Mouse (Mus musculus) skeletal muscle tissue, adult 2 months (tissue): ENCODE measurements around the gene Rpl38.

Source experiments
- DNase-seq: peaks from one replicate; pipeline ENCODE4 v3.0.0-alpha.2; 2012; ENCODE audit warnings: low read depth, low spot score

The Rpl38 gene

DNA sequence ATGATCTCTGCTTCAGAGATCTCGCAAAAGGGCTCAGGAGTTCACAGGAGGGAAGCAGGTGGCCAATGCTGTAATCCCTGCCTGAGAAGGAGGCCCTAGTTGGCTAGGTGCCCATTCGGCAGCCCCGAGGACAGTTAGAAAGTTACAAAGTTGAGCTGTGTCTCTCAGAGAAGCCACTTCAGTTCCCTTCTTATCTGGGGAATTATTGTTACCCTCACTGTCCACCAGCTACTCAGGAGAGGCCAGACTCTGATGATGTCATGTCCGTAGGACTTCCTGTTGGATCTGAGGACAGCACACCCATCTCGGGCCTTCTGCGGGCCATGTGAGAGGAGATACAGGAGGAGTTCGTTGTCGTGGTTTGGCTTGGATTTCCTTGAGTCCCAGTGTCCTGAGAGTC, 11.3 kb downstream of the Rpl38 start:
- DNase-seq: no peak

DNA sequence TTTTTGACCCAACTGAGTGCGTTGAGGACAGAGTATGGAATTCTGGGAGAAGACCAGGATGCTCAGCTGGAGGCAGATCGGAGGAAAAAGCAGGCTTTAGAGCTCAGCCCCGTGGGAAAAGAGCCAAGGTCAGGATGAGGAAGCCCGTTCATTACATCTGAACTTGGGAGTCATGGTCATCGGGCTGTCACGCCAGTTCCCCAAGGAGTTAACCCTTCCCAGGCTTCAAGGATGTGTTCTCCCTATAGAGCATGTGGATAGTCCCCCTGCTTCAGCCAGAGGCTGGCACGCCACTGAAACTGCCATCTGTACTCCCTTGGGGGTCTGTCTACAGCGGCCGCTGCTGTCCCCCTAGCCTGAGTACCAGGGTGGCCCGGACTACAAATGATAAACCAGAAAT, 12.0 kb downstream of the Rpl38 start:
- DNase-seq: no peak

DNA sequence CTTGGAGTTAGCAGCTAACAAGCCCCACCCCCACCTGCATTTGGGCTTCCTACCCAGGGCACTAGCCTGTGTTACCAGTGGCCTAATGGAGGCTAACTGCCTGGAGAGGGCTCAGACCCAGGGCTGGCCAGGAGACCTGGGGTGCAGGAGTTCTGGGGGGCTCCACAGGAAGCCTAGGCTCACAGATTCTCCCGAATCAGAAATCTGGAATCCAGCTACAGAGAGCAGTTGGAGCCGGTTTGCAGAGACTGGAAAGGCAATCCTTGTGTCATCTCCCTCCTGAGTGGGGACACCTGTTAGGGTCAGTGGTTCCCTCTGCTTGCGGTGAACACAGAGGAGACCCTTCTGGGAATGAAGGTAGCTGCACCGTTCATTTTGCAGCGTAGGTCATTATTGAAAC, 12.7 kb downstream of the Rpl38 start:
- DNase-seq: no peak

DNA sequence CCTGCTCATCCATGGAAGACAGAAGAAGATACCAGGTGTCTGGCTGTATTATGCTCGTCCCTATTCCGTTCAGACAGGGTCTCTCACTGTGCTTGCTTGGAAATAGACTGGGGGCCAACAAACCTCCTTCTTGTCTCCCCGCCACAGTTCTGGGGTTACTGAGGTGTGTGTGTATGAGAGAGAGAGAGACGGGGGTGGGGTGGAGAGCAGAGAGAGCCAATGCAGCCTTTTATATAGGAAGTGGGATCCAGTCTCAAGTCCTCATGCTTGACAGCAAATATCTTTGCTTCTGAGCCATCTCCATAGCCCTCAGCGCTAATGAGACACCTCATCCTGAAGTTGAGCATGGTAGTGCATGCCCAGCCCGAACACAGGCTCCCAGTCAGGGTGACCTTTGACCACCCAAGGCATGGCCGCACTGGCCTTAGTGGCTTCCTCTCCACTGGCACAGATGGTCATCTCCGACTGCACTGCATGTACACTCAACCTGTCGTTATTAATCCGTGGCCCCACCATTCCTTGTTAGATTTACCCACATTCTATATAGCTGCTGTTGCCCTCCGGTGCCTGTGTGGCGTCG, 14.1 kb downstream of the Rpl38 start:
- DNase-seq: no peak

DNA sequence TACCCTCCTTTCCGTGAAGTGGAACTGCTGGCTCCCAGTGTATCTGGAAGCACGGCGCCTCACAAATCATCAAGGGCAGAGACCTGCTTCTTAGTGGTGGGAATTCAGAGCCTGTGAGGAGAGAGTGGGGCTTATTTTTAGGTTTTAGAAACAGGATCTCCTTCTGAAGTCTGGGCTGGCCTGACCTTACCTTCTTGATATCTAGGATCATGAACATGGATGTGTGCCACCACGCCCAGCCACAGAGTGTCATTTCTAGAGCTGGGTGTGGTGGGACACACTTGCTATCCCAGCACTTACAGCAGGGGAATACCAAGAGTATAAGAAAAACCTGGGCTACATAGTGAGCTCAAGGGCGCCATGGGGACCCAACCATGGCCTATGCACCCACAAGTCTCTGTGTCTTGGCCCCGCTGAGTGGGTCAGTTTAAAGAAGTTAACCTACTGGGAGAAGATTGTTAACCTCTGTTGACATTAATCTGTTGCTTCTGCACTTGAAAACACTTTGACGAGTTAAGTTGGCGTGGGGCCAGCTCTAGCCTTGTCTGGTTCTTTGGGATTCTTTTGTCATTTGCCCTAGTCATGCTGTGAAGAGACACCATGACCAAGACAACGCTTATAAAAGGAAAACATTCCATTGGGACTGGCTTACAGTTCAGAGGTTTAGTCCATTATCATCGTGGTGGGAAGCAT, 14.9 kb downstream of the Rpl38 start:
- peak; percentile 80 for DNase-seq

DNA sequence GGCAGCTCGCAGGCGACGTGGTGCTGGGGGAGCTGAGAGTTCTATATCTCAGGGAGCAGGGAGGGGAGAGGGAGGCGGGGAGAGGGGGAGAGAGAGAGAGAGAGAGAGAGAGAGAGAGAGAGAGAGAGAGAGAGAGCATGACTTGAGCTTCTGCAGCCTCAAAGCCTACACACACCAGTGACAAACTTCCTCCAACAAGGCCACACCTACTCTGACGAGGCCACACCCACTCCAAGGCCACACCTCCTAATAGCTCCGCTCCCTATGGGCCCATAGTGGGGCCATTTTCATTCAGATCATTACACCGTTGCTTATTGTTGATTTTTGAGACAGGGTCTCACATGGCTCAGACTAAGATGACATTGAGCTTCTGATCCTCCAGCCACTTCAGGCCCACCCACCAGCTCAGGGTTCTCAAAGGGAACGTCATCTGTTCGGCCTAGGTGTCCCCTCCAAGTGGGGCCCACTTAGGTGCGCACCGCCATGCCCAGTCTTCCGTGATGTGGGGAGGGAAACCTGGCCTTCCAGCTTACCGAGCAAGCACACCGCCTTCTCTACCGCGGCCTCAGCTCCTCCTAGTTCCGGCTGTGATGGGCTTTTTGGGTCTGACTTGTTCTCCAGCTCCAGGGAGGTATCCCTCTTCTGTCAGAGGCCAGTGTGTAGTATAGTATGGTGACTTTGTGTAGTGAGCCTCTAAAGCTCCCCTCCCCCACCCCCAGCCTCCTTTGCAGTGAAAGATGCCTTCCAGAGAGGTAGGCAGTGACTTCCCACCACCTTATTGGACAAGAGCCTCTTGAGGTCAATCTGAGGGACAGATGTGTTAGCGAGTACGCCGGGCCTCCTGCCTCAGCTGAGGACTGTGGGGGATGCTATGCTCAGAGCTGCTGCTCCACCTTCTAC, 15.6 kb downstream of the Rpl38 start:
- no peak for DNase-seq

DNA sequence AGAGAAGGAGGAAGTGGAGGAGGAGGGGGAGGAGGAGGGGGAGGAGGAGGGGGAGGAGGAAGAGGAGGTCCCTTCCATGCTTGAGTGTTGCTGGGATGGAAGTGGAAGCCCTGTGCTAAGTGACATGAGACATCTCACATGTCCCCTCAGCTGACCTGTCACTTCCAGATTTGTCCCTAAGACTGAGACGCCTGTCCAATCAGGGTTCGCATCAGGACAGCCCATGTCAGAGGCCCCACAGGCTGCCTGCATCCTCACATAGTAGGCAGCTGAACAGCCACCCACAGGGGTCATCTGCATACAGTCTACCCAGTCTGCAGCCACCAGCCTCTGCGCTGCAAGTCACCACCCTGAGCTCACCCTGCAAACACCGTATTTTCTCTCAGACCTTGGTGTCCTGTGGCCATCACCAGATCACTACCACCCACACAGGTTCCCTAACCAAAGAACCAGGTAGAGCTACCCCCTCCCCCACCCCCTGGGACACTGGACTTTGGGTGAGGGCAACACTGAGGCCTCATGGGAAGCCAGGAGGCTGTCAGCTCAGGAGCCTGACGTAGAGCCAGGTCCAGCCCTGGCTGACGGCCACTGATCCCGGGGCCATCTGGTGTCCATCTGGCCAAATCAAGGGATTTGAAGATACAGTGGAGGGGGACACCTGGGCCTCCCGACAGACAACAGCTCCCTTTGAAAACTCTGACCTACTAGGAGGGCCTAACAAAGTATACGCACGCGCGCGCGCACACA, 16.5 kb downstream of the Rpl38 start:
- peak; percentile 69 for DNase-seq

DNA sequence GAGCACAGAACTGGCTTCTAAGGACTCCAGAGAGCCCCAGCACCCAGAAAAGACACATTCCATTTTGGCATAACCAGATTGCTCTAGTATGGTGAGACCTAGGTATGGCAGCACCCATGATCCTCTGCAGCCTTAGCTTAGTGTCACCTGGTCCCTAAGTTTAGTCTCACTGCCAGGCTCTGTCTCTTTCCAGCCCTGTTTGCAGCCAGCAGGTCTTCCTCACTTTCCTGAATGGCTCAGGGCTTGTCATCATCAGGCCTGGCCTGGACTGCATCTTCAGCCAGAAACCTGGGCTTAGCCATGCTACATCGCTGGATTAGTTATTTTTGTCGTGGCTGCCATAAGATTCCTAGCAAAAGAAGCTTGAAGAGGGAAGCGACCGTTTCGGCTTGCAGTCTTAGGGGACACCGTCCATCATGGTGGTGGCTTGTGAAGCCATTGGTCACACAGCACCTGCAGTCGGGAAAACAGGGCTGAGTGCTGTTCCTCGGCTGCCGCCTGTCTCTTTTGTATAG, 17.3 kb downstream of the Rpl38 start:
- no peak for DNase-seq

DNA sequence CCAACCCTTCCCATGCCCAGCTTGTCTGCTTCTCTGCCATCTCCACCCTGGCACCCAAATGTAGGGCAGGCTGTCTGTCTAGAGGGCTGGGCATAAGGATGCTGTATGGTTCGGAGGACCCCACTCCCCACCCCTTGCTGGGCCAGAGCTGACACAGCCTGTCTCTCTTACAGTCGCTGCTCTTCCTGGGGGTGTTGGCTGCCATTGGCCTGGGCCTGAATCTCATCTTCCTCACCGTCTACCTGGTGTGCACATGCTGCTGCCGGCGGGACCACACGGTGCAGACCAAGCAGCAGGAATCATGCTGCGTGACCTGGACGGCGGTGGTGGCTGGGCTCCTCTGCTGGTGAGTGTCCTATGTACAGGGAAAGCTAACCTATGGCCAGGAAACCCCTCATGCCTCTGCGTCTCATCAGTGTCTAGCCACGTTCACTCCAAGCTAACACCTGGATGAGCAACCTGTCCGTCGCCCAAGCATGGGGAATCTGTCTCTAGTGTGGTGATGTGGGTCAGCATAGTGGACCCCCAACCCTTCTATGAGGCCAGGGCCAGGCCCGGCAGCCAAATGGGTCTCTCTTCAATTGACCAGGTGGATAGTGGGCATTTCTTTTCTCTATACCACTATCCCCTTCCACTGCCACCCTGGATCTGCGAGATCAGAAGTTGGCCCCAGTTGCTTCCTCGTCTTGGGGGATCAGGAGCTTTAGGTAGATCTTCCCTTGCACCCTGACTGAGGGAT, 18.1 kb downstream of the Rpl38 start:
- DNase-seq: no peak

DNA sequence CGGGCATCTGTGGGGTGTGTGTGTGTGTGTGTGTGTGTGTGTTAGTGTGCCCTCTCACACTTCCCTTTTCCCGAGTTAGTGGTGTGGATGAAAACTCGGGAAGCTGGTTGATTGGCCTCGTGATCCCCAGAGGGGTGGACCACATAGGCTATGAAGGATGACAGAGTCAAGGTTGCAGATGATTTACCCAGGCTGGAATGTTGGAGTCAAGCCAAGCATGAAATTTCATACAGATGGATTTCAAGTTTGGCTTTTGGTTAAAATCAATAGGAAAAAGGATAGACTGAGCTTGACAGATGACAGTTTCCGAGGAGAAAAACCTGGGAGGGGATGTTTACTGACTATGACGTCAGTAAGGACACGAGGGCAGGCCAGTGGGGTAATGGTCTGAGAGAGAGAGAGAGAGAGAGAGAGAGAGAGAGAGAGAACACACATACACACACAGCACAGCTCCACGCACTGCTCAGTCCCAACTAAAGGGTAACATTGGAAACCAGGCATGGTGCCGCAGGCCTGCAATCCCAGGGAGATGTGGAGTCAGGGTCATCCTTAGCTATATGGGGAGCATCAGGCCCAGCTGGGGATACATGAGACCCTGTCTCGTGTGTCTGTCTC, 19.4 kb downstream of the Rpl38 start:
- no peak for DNase-seq

DNA sequence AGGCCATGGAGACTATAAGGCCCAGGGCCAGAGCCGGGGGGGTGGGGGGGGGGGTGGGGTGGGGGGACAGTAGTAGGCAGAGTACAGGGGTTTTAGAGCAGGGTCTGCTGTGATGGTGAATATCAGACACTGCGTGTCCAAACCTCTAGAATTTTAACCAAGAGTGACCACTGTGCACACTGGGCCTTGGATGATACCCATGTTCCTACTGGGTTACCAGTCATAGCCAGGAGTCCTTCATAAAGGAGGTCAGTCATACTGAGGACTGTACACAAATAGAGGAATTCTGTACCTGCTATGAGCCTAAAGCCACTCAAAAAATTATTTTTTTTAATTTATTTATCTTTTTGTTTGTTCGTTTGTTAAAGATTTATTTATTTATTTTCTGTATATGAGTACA, 20.4 kb downstream of the Rpl38 start:
- no peak for DNase-seq

DNA sequence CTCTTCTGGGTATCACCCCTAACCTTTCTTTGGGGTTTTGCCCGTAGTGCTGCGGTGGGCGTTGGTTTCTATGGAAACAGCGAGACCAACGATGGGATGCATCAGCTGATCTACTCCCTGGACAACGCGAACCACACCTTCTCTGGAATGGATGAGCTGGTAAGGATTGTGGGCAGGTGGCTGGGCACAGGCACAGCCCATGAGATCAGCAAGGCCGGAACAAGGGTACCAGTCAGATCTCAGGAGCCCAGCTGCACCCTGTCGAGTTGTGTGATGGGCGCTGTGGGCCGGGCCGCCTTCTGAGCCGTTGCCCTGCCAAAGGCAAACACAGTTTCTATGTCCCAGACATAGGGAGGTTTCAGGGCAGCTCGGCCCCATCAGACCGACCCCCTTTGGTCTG, 21.9 kb downstream of the Rpl38 start:
- no peak for DNase-seq

DNA sequence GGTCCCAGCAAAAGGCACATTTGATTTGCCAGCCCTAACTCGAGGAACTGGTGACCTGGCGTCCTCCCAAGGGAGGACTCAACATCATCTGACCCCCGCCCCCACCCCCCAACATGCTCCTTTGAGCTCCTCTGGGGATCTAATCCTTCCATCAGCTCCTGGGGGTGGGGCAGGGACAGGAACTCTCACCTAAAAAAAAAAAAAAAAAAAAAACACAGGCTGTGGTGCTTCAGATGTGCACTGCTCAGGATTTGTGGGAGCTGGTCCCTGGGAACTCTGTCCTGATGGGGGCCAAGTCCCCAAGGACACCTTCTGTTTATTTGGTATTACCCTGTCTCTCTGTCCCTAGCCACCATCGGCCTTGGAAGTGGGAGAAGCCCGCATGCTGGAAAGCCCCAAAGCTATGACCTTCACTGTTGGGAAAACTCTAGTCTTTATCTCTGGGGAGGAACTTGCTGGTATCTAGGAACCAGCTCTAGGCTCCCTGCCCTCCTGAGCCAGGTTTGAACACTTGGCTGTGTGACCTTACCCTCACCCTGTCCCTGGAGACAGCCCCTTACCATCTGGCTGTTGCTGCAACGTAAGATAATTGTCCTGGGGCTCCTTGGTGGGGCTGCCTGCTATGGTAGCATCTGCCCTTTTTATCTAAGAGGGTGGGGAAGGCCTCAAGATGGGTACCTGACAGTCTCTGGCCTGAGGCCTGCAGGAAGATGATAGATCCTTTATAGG, 23.3 kb downstream of the Rpl38 start:
- no peak for DNase-seq

DNA sequence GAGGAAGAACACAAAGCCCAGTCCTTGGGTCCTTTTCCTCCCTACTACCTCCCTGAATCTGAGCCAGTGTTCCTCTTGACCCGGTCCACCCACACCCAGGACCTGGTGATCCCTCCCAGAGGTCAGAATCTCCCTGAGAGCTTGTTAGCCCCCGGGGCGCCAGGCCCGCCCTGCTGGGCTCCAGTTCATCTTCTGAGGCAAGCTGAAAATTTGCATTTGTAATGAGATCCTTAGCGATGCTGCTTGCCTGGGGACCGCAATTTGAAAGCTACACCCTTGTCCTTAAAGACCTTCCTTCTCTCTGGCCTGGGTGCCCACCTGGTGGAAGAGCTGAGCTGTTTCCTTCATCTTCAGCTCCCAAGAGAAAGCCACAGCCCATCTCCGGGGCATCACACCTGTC, 24.3 kb downstream of the Rpl38 start:
- no peak for DNase-seq

DNA sequence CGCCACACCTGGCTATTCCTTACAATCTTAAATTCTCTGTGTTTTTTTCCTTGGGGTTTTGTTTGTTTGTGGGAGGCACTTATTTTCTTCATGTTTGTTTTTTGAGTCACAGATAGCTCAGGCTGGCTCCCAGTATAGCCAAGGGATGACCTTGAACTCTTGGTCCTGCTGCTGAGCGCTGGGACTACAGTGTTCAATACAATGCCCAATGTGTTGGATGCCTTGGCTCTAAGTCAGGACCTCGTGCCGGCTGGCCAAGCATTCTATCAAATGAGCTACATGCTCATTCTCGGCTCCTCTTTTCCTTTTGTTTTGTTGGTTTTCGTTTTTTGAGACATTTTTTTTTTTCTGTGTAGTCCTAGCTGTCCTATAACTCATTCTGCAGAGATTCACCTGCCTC, 25.1 kb downstream of the Rpl38 start:
- no peak for DNase-seq

DNA sequence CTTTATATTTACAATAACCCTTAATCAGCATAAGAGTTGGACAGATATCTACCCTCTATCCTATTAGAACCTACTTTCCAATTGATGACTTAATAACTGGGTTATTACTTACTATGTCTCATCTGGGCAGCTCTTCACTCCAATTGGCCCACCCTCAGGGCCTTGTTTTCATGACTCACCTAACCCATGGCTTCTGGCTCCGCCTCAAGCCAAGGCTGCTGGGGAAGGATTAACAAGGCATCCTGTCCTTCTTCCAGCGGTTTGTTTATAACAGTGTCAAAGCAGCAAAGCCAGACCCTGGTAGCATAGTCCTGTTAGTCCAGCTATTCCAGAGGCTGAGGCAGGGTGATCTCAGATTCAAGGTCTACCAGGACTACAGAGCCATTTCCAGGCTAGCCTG, 26.1 kb downstream of the Rpl38 start:
- DNase-seq: no peak

DNA sequence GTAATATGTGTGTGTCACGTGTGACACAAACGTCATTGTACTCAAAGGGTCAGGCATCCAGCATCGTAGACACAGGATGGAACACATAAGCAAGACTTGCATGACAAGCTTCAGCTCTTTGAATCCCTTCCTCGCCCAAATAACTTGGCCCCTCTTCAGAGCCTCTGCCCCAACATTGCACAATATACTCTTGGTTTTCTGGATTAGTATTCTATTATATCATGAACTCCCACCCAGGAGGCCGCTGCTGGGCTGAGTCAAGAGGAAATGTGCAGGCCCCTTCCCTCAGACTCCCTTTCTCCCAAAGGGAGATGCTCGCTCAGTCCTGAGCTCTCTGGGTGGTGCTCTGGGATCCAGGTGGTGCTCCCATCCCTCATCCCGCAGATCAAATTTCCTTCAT, 30.2 kb downstream of the Rpl38 start:
- no peak for DNase-seq

DNA sequence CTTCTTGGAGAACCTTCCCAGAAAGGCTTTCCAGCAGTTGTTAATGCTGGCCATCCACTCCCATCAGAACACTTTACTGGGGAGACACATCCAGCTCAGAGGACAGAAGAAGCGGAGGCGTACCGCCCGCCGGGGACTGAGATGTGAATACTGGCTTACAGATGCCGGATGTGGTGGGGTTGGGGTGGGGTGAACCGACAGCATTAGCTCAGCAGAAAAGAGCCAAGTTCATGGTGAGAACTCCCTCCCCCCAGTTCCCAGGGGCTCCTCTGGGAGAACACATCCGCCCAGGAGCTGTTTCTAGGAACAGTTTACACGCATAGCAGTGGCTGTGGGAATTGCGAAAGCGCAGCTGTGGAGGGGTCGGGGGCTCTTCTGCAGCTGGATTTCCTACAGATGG, 31.2 kb downstream of the Rpl38 start:
- peak; percentile 82 for DNase-seq

DNA sequence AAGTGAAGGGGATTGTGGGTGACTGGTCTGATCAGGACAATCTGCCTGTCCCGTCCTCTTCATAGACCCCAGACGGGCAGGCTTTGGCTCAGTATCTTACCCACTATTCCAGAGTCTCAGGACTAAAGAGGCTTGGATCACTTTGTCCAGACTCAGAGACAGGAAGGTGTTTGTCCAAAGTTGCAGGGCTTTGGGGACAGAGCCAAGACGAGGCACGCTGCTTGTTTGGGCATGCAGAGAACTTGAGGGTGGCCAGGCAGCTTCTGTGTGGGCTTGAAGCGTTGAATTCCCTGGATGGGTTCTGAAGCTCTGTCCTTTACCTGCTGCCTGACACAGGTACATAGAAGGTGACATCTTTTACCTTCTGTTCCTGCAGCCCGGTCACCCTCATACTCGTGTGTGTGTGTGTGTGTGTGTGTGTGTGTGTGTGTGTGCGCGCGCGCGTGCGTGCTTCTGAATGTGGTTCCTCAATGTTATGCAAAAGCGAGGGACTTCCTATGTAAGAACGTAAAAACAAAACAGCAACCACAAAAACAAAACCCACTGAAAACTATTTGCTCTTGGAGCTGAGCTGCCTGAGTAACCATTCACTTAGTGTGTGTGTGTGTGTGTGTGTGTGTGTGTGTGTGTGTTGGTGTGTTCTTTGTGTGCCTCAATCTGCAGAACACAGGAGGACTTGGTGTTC, 34.1 kb downstream of the Rpl38 start:
- no peak for DNase-seq

DNA sequence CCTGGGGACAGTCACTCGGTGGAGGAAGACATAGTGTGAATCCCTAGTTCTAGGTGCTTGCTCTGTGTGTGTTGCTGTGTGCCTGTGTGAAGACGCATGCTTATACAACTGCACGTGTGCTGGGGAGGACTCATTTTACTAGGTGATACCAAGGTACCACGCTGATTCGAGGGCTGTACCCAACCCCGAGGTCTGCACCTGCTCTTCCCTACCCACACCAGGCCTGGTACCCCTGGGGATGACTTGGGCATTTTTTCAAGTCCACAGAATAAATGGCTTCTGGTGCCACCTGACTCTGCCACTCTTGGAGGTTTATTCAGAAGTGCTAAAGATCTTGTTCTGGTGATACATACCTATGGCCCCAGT, 34.7 kb downstream of the Rpl38 start:
- DNase-seq: no peak
